Mouse (Mus musculus): ENCODE measurements around the gene Rasa4. TPM values are rescaled to one million over a fixed set of nuclear protein-coding genes. Genes with fewer than 3 reads are reported as not detected.

Rasa4 gene
- total and polyA plus RNA-seq, 3 experiments, result 1.4 to 2.5 TPM; not detected in 1

DNA sequence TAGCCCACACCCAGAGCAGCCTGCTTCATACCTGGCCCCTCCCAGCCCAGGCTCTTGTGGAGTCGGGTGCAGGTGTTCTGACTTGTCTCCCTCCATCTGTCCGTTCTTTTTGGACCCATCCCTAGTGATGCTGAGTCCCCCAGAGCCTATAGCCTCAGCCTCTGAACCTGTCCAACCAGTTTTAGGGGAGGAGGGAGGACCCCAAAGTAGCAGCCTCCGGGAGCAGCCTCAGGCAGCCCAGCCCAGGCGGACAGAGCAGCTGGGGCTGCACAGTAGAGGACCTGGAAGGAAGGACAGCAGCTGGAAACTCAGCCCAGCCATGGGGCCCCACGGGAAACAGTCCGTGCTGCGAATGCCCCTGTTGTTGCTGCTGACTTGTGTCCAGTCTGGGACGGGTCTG lies 26.6 kb upstream of the Rasa4 start:
- no peaks in the 10 kb centered on the region for H3K9me3 ChIP-seq (replicated peaks; ENCODE audit: insufficient read depth, low read length)
- no peaks in the 10 kb centered on the region for H3K36me3 ChIP-seq (ENCODE audit: control insufficient read depth in 1 of 2, insufficient read depth in 2 of 2, low read length in 2 of 2)
- H3K4me3 ChIP-seq (ENCODE audit: control insufficient read depth in 1 of 2, insufficient read depth in 1 of 2, low read depth in 2 of 2, low read length in 2 of 2), result no peak overlapping the region
- no peak overlapping the region for H3K9ac ChIP-seq (ENCODE audit: control insufficient read depth, low read depth, low read length, poor library complexity, severe bottlenecking)
- no peak overlapping the region for H3K27ac ChIP-seq (ENCODE audit: control insufficient read depth, low read depth, low read length)
- H3K27me3 ChIP-seq (ENCODE audit: control insufficient read depth in 1 of 2, insufficient read depth in 2 of 2, low read length in 2 of 2), result peaks cover 8 to 11% of the 10 kb centered on the region in 2 experiments
- no peaks in the 10 kb centered on the region for H3K79me2 ChIP-seq (ENCODE audit: control insufficient read depth, insufficient read depth, low read length, poor library complexity)
- no peaks in the 10 kb centered on the region for H3K4me1 ChIP-seq (ENCODE audit: control insufficient read depth in 1 of 2, insufficient read depth in 2 of 2, low read length in 2 of 2)
- TF ChIP-seq MXI1 (IDR thresholded peaks at IDR 0.05; ENCODE audit: low read depth, low read length) (no peak), MYB (IDR thresholded peaks at IDR 0.05; ENCODE audit: low read depth, low read length) (no peak), SIN3A (IDR thresholded peaks at IDR 0.05; ENCODE audit: low read length) (no peak), SMC3 (IDR thresholded peaks at IDR 0.05; ENCODE audit: low read depth, low read length) (no peak), ZNF384 (IDR thresholded peaks at IDR 0.05; ENCODE audit: low read depth, low read length) (no peak), CHD1 (IDR thresholded peaks at IDR 0.05; ENCODE audit: low read depth, low read length) (no peak), USF1 (IDR thresholded peaks at IDR 0.05; ENCODE audit: low read depth, low read length) (no peak), POLR2AphosphoS2 (IDR thresholded peaks at IDR 0.05; ENCODE audit: low read length) (no peak), EP300 (IDR thresholded peaks at IDR 0.05; ENCODE audit: low read depth in 1 of 2, low read length in 2 of 2) (no peak), ELF1 (IDR thresholded peaks at IDR 0.05; ENCODE audit: low read depth, low read length) (no peak), GATA1 (IDR thresholded peaks at IDR 0.05; ENCODE audit: low read depth, low read length) (no peak), CTCF (IDR thresholded peaks at IDR 0.05 in 2 of 3, conservative IDR thresholded peaks at IDR 0.05 in 1 of 3; ENCODE audit: control insufficient read depth in 1 of 3, insufficient read depth in 1 of 3, low read depth in 2 of 3, low read length in 3 of 3, poor library complexity in 1 of 3, severe bottlenecking in 1 of 3) (no peak), ZMIZ1 (IDR thresholded peaks at IDR 0.05; ENCODE audit: low read depth, low read length) (no peak), E2F4 (IDR thresholded peaks at IDR 0.05; ENCODE audit: borderline replicate concordance, low read depth, low read length) (no peak), RCOR1 (IDR thresholded peaks at IDR 0.05; ENCODE audit: low read depth, low read length) (no peak), KAT2A (conservative IDR thresholded peaks at IDR 0.05; ENCODE audit: low read depth, low read length) (no peak), NRF1 (IDR thresholded peaks at IDR 0.05; ENCODE audit: insufficient read depth, low read depth, low read length, poor library complexity, severe bottlenecking) (no peak), TBP (IDR thresholded peaks at IDR 0.05; ENCODE audit: low read depth, low read length) (no peak), ZKSCAN1 (IDR thresholded peaks at IDR 0.05; ENCODE audit: low read depth, low read length) (no peak)
- no peak for DNase-seq (ENCODE audit: low read depth, low spot score)

- Histone ChIP-seq H3K9ac (ENCODE audit: control insufficient read depth, low read depth, low read length, poor library complexity, severe bottlenecking) (no peak overlapping the region), H3K27me3 (ENCODE audit: control insufficient read depth in 1 of 2, insufficient read depth in 2 of 2, low read length in 2 of 2) (peaks cover 8 to 12% of the 10 kb centered on the region in 2 experiments), H3K27ac (ENCODE audit: control insufficient read depth, low read depth, low read length) (no peak overlapping the region), H3K4me3 (ENCODE audit: control insufficient read depth in 1 of 2, insufficient read depth in 1 of 2, low read depth in 2 of 2, low read length in 2 of 2) (no peak overlapping the region), H3K9me3 (replicated peaks; ENCODE audit: insufficient read depth, low read length) (no peaks in the 10 kb centered on the region), H3K4me1 (ENCODE audit: control insufficient read depth in 1 of 2, insufficient read depth in 2 of 2, low read length in 2 of 2) (0 out of 4 replicates have a peak, but pooled peaks cover 0 to 2% of the 10 kb centered on the region in 2 experiments), H3K36me3 (ENCODE audit: control insufficient read depth in 1 of 2, insufficient read depth in 2 of 2, low read length in 2 of 2) (peaks cover 0 to 2% of the 10 kb centered on the region in 2 experiments; a peak in 1 of 4 replicates), H3K79me2 (ENCODE audit: control insufficient read depth, insufficient read depth, low read length, poor library complexity) (no peaks in the 10 kb centered on the region)
- TF ChIP-seq HCFC1 (IDR thresholded peaks at IDR 0.05; ENCODE audit: low read depth, low read length) (no peak), RAD21 (IDR thresholded peaks at IDR 0.05; ENCODE audit: low read depth, low read length) (peak; percentile 88), BHLHE40 (IDR thresholded peaks at IDR 0.05; ENCODE audit: borderline replicate concordance, low read depth, low read length) (0 out of 2 replicates have a peak, but pooled peaks have one; percentile 17), SIN3A (IDR thresholded peaks at IDR 0.05; ENCODE audit: low read length) (0 out of 2 replicates have a peak, but pooled peaks have one; percentile 30), SMC3 (IDR thresholded peaks at IDR 0.05; ENCODE audit: low read depth, low read length) (peak; percentile 83), ELF1 (IDR thresholded peaks at IDR 0.05; ENCODE audit: low read depth, low read length) (no peak), CTCF (IDR thresholded peaks at IDR 0.05 in 2 of 3, conservative IDR thresholded peaks at IDR 0.05 in 1 of 3; ENCODE audit: control insufficient read depth in 1 of 3, insufficient read depth in 1 of 3, low read depth in 2 of 3, low read length in 3 of 3, poor library complexity in 1 of 3, severe bottlenecking in 1 of 3) (peak; percentile 91 to 96 (median 94)), ZC3H11A (IDR thresholded peaks at IDR 0.05; ENCODE audit: low read depth, low read length) (peak; percentile 83)
- peak; percentile 68 for DNase-seq (ENCODE audit: low read depth, low spot score)
Measured at GRCm38 (mm10) chr5:136061567-136061966, 22.1 kb upstream of the Rasa4 start.
